Mouse (Mus musculus): Measurements from ENCODE around the gene Aqp1.

GRCm38 (mm10) chr6:55322980-55323379 lies 13.3 kb upstream of the Aqp1 start:
- TF ChIP-seq CTCF (conservative IDR thresholded peaks at IDR 0.05; ENCODE audit: low read length) (no peak), NANOG (IDR thresholded peaks at IDR 0.05; ENCODE audit: borderline replicate concordance, low read length) (no peak)
